Mouse (Mus musculus): ENCODE data around the gene Kcnip4. TPM values are rescaled to one million over a fixed set of nuclear protein-coding genes. Genes with fewer than 3 reads are reported as not detected.

Gene Kcnip4
- polyA plus RNA-seq, 1 experiment from 2014 or later = 3.0 TPM

DNA sequence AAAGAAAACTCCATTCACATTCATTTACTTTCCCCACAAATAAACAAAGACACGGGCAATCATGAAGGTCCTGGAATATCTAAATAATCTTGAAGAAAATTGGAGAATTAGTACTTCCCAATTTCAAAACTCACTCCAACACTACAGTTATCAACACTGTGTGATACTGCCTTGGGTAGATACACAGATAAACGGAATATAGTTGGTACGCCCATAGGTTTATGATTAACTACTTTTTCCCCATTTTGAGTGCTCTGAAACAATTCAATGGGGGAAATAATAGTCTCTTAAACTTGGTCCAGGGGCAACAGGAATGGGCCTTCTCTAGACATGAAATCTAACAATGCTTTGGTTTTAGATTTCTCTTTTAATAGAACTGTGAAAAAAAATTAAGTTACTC lies 978.9 kb downstream of the Kcnip4 start:
- Histone ChIP-seq H3K4me1 (no peaks in the 10 kb centered on the region), H3K36me3 (no peaks in the 10 kb centered on the region), H3K27me3 (no peaks in the 10 kb centered on the region), H3K4me2 (replicated peaks) (no peak overlapping the region), H3K4me3 (replicated peaks) (no peak overlapping the region), H3K27ac (replicated peaks) (no peak overlapping the region), H3K9me3 (replicated peaks) (no peaks in the 10 kb centered on the region), H3K9ac (no peak overlapping the region)
- ATAC-seq (ENCODE audit: insufficient number of reproducible peaks, low FRiP score, low TSS enrichment, low read depth) = no peak
- 77% methylated on average over 3 of the region's 3 CpGs for WGBS

DNA sequence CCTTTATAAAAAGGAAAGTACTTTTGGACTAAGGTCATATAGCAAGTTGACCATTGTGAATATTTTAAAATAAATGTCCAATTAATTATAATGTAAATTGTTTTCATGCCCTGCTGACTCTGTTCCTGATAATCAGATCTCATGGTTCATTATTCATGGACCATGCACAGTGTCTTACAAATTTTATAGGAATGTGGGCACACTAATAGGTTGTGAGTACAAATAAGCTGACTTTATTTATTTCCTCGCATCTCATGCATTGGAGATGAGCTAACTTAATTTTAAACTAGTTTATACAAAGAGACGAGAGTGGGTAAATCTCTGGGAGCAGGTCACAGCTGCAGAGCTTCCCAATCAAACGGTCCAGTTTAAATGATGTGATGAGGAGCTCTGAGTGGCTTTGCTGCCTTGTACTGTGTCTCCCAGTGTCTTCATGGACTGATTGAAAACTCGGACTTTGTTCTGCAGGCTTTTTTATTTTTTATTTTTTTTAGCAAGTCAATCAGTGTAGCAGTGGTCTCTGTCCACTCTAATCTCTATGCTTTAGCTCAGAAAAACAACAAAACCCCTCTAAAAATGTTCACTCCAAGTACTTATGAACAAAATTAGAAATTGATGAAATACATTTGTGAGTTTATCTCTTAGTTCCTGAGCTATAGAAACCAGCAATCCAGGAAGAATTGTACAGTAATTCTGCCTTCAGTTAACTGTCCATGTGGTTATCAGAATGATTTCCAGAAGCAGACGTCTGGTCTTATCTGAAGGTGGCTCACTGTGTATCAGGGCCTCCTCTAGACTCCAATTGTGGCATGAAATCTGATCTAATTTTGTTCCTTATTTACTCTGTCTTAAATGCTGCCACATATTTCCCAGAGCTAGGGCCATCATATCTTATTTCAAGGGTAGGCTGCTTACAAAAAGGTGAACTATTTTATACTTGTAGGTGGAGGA lies 979.6 kb downstream of the Kcnip4 start:
- no peak for ATAC-seq (ENCODE audit: insufficient number of reproducible peaks, low FRiP score, low TSS enrichment, low read depth)
- H3K4me1 ChIP-seq = no peaks in the 10 kb centered on the region
- no peaks in the 10 kb centered on the region for H3K27me3 ChIP-seq
- WGBS = 50% methylated on average over 5 of the region's 5 CpGs
- H3K9me3 ChIP-seq (replicated peaks) = no peaks in the 10 kb centered on the region
- H3K9ac ChIP-seq = no peak overlapping the region
- H3K4me2 ChIP-seq (replicated peaks) = no peak overlapping the region
- no peak overlapping the region for H3K4me3 ChIP-seq (replicated peaks)
- H3K27ac ChIP-seq (replicated peaks) = no peak overlapping the region
- H3K36me3 ChIP-seq = no peaks in the 10 kb centered on the region

DNA sequence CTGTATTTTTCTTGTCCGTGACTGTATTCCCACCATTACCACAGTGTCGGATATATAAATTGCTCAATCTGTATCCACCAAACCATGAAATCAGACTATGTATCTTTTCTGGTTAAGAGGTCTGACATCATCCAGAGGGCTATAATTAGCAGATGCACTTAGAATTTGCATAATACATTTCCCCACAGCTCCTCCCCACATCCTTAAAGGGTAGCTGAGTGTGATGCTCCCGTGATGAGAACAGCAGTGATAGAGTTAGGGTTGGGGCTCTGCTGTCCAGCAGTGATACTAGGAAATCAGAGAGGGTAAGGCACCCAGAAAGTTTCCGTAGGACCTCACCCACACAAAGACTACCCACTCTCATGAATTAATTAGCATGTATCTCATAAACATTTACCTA lies 1006.7 kb downstream of the Kcnip4 start:
- no peaks in the 10 kb centered on the region for H3K9me3 ChIP-seq (replicated peaks)
- H3K36me3 ChIP-seq = no peaks in the 10 kb centered on the region
- no peak overlapping the region for H3K4me3 ChIP-seq (replicated peaks)
- no peaks in the 10 kb centered on the region for H3K27me3 ChIP-seq
- ATAC-seq (ENCODE audit: insufficient number of reproducible peaks, low FRiP score, low TSS enrichment, low read depth) = no peak
- no peaks in the 10 kb centered on the region for H3K4me1 ChIP-seq
- 74% methylated on average over 4 of the region's 4 CpGs for WGBS
- H3K27ac ChIP-seq (replicated peaks) = no peak overlapping the region
- H3K4me2 ChIP-seq (replicated peaks) = no peak overlapping the region
- H3K9ac ChIP-seq = no peak overlapping the region

DNA sequence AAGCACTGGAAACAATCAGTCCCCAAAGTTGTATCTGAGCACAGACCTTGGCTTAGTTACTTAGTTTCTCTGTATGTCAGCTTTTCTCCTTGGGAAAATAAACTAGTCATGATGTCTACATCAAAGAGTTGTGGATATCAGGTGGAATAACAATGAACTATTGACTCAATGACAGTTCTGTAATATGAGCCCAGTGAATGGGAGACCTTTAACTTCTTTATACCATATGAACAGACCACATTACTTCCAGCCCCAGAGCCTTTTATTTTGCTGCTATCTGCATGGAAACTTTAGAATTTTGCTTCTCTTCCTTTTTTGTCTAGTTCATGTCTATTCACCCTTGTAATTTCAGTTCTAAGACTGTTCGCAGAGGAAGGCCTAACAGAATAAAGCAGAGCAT lies 1011.4 kb downstream of the Kcnip4 start:
- no peak for ATAC-seq (ENCODE audit: insufficient number of reproducible peaks, low FRiP score, low TSS enrichment, low read depth)
- H3K36me3 ChIP-seq = no peaks in the 10 kb centered on the region
- H3K9me3 ChIP-seq (replicated peaks) = no peaks in the 10 kb centered on the region
- no peak overlapping the region for H3K27ac ChIP-seq (replicated peaks)
- no peak overlapping the region for H3K4me3 ChIP-seq (replicated peaks)
- no peak overlapping the region for H3K9ac ChIP-seq
- no peaks in the 10 kb centered on the region for H3K4me1 ChIP-seq
- H3K27me3 ChIP-seq = no peaks in the 10 kb centered on the region
- no peak overlapping the region for H3K4me2 ChIP-seq (replicated peaks)
- 61% methylated on average over 1 of the region's 1 CpGs for WGBS

DNA sequence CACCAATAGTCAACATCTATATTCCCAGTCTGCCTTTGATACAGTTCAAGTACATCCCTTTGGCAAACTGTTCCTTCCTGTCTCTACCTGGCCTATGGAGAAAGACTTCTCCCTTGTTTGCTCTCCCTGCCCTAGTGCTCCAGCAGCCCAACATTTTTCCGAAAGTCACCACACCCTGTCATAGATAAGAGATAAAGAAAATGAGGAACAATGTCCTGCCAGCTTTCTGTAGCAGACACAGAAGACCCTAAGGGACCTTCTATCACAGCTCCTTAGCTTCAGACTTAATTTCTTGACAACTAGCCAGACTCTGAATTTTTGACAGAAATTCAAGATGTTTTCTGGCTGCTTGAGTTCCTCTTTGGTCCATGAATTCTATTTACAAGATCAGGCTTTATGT lies 1013.4 kb downstream of the Kcnip4 start:
- Histone ChIP-seq H3K4me2 (replicated peaks) (no peak overlapping the region), H3K4me3 (replicated peaks) (no peak overlapping the region), H3K9me3 (replicated peaks) (no peaks in the 10 kb centered on the region), H3K36me3 (no peaks in the 10 kb centered on the region), H3K27me3 (no peaks in the 10 kb centered on the region), H3K27ac (replicated peaks) (no peak overlapping the region), H3K9ac (no peak overlapping the region), H3K4me1 (no peaks in the 10 kb centered on the region)
- ATAC-seq (ENCODE audit: insufficient number of reproducible peaks, low FRiP score, low TSS enrichment, low read depth) = no peak
- WGBS = 77% methylated on average over 1 of the region's 1 CpGs

DNA sequence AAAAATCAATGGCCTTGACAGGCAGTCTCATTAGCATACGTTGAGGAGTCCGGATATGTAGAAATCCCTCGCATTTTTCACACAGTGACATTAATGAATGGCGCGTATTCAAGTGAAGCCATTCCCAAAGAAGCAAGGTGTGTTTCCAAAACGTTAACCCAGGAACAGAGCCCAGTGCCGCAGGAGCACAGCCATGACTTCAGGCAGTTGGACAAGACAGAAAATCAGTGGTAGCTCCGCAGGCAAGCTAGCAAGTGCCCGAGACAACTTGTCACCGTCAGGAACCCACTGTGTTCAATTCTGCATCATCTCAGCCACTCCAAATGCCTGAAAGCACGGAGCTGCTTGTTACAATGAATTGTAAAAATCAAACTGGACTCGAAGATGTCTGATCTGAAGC lies 1014.5 kb downstream of the Kcnip4 start:
- Histone ChIP-seq H3K9ac (no peak overlapping the region), H3K27ac (replicated peaks) (no peak overlapping the region), H3K4me3 (replicated peaks) (no peak overlapping the region), H3K4me2 (replicated peaks) (no peak overlapping the region), H3K36me3 (no peaks in the 10 kb centered on the region), H3K4me1 (no peaks in the 10 kb centered on the region), H3K9me3 (replicated peaks) (no peaks in the 10 kb centered on the region), H3K27me3 (no peaks in the 10 kb centered on the region)
- 84% methylated on average over 12 of the region's 12 CpGs for WGBS
- no peak for ATAC-seq (ENCODE audit: insufficient number of reproducible peaks, low FRiP score, low TSS enrichment, low read depth)

DNA sequence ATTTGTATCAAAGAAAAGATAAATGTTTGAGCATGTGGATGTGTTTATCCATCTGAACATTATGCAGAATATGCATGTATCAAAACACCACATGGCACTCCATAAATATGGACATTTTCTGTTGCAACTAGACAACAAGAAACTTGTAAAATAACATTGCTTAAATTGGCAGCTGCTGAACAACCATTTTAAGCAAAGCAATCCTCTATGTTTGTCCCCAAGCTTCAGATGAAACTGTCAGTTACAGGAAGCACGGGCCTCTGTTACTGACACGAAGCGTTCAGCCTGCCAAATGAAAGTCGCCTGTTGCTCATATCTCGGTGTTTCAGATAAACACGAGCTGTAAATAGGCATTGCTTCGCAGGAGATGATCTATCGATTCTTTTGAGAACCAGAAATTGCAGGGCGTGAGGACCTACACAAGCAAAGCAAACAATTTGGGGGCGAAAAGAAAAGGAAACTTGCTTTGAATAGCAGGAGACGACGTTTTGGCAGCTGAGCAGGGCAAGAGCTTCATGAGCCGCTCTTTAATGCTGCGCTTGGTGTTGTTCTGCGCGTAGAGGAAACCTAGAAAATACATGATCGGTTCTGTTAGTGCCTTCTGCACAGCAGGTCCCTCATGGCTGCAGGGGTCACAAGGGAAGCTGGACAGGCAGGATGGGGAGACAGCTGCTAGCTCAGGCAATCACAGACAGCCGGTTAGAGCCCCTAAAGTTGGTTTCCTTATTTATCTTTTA lies 1015.3 kb downstream of the Kcnip4 start:
- H3K36me3 ChIP-seq = no peaks in the 10 kb centered on the region
- no peak overlapping the region for H3K9ac ChIP-seq
- no peak for ATAC-seq (ENCODE audit: insufficient number of reproducible peaks, low FRiP score, low TSS enrichment, low read depth)
- WGBS = 72% methylated on average over 18 of the region's 18 CpGs
- no peaks in the 10 kb centered on the region for H3K4me1 ChIP-seq
- H3K4me3 ChIP-seq (replicated peaks) = no peak overlapping the region
- H3K27ac ChIP-seq (replicated peaks) = no peak overlapping the region
- H3K4me2 ChIP-seq (replicated peaks) = no peak overlapping the region
- no peaks in the 10 kb centered on the region for H3K27me3 ChIP-seq
- no peaks in the 10 kb centered on the region for H3K9me3 ChIP-seq (replicated peaks)

DNA sequence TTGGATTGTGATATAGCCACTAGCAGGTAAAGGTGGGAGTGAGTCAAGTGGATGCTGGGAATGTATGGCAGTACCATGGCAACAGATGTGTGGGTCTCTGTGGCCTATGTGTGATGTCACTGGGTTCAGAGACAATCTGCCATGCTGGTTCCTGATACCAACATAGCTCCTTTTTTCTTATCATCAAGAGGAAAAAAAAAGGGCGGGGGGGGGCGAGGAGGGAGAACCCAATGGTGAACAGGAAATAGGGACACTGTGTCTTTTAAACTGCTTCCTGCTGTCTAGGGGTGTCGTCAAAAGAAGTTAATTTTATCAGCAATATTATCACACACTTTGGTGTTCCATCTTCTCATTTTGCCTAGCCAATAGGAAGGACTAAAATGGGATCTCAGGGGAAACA lies 1021.6 kb downstream of the Kcnip4 start:
- Histone ChIP-seq H3K27ac (replicated peaks) (no peak overlapping the region), H3K9ac (no peak overlapping the region), H3K36me3 (no peaks in the 10 kb centered on the region), H3K9me3 (replicated peaks) (no peaks in the 10 kb centered on the region), H3K27me3 (no peaks in the 10 kb centered on the region), H3K4me1 (no peaks in the 10 kb centered on the region), H3K4me2 (replicated peaks) (no peak overlapping the region), H3K4me3 (replicated peaks) (no peak overlapping the region)
- 89% methylated on average over 3 of the region's 3 CpGs for WGBS
- ATAC-seq (ENCODE audit: insufficient number of reproducible peaks, low FRiP score, low TSS enrichment, low read depth) = no peak

DNA sequence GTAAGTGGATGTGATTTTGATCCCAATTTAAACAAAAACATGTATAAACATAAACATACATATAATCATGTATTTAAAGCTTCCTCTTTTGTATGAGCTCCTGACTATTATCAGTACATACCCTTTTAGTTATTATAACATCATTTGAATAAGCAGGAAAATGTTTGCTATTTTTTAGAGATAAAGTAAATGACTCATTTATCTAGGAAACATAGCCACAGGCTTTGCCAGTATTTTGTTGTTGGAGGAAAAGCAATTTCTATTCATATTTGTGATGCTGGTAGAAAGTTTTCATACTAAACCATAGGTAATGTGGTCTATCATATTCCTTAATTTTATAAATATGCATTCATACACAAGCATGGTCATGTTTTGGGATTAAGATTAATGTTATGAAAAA lies 1022.3 kb downstream of the Kcnip4 start:
- no peak overlapping the region for H3K4me2 ChIP-seq (replicated peaks)
- ATAC-seq (ENCODE audit: insufficient number of reproducible peaks, low FRiP score, low TSS enrichment, low read depth) = no peak
- H3K27me3 ChIP-seq = no peaks in the 10 kb centered on the region
- H3K36me3 ChIP-seq = no peaks in the 10 kb centered on the region
- H3K4me1 ChIP-seq = no peaks in the 10 kb centered on the region
- no peak overlapping the region for H3K9ac ChIP-seq
- H3K9me3 ChIP-seq (replicated peaks) = no peaks in the 10 kb centered on the region
- no peak overlapping the region for H3K27ac ChIP-seq (replicated peaks)
- no peak overlapping the region for H3K4me3 ChIP-seq (replicated peaks)

DNA sequence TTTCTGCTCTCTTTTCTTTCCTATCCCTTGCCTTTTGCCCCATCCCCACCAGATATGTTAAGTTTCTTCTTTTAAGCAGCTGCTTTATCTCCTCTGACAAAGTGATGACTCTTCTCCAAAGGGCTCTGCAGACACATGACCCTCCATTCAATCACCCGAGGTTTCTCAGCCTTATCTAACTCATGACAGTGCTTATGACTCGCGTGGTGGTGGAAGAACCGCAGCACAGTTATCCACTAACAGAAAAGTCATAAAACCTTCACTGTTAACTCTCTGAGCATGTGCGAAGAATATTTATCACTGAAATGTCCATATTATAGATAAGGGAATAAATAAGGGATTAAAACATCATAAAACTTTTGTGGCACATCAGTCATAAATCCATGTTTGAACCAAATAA lies 1024.5 kb downstream of the Kcnip4 start:
- Histone ChIP-seq H3K27ac (replicated peaks) (no peak overlapping the region), H3K4me3 (replicated peaks) (no peak overlapping the region), H3K4me2 (replicated peaks) (no peak overlapping the region), H3K36me3 (no peaks in the 10 kb centered on the region), H3K4me1 (no peaks in the 10 kb centered on the region), H3K9me3 (replicated peaks) (no peaks in the 10 kb centered on the region), H3K27me3 (no peaks in the 10 kb centered on the region), H3K9ac (no peak overlapping the region)
- WGBS = 86% methylated on average over 5 of the region's 5 CpGs
- no peak for ATAC-seq (ENCODE audit: insufficient number of reproducible peaks, low FRiP score, low TSS enrichment, low read depth)

DNA sequence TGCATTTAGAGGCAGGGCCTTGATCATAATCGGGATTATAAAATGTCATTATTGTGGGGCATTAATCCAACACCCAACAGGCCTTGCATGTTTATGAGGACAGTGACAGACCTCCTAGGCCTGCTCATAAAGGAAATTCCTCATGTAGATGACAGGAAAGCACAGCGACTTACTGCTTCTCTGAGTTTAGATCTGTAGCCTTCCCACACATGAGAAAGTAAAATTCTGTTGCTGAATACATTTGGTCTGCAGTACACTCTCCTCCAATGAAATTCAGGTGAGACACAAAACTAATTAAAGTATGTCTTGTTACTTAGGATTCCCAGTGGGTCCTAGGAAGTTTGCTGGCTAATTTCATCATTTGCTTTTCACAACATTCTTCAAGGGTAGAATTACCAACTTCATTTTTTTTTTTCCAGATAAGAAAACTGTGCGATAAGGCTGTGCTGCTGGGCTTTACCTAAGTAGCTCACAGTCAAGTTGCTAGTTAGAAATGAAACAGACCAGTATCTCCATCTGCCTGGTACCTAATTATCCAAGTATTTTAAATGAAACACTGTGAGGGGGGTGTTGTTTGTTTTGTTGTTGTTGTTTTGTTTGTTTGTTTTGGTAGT lies 1033.7 kb downstream of the Kcnip4 start:
- H3K27me3 ChIP-seq = no peaks in the 10 kb centered on the region
- no peak overlapping the region for H3K9ac ChIP-seq
- H3K4me3 ChIP-seq (replicated peaks) = no peak overlapping the region
- 78% methylated on average over 3 of the region's 3 CpGs for WGBS
- H3K36me3 ChIP-seq = no peaks in the 10 kb centered on the region
- H3K4me2 ChIP-seq (replicated peaks) = no peak overlapping the region
- no peaks in the 10 kb centered on the region for H3K9me3 ChIP-seq (replicated peaks)
- no peak for ATAC-seq (ENCODE audit: insufficient number of reproducible peaks, low FRiP score, low TSS enrichment, low read depth)
- no peak overlapping the region for H3K27ac ChIP-seq (replicated peaks)
- no peaks in the 10 kb centered on the region for H3K4me1 ChIP-seq
